Mouse (Mus musculus) B cell, adult 2 months (primary cell): ENCODE data around the gene Spc25.

Experiments used
- DNase-seq, 2 experiments: peaks; one replicate each; pipeline ENCODE4 v3.0.0; 2022

Gene Spc25

GRCm38 (mm10) chr2:69205791-69206351 is at the start of gene Spc25:
Gene Spc25 (minus strand): TSS chr2:69206194.
- peak; percentile 85 to 87 for DNase-seq

- no peak for DNase-seq
Measured at GRCm38 (mm10) chr2:69248221-69248755, 42.3 kb upstream of the Spc25 start.

DNA sequence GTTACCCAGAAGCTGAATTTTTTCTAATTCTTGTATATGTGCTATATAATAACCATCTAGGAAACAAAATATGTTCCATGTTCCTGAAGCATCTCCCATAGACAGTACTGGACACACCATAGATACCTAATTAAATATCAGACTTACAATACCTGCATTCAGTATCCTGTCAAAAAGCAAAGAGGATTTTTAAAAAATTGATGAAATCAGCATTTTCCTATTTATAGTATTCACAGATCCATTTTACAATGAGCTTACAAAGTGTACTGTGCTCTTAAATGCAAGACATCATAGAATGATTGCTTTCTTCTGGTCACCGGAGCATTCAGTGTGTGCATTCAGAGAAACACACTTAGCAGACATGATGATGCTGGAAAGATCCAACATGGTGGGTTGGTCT is 41.1 kb upstream of the Spc25 start:
- DNase-seq = no peak

DNA sequence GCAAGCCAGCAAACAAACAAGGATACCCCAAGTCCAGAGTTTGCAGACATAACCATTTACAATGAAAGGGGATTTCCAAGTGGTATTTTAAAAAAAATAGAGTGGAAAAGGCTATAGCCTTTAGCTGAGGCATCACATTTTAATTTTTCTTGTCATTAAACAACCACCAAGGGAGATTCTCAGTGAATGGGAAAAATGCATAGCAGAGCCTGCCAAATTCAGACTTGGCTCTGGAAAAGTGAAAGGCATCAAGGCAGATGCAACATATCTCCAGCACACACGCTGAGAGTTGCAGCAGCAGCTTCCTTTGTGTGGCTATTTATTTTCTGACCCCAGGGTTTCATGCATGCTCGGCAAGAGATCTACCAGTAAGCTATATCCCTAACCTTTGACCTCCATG is 38.9 kb upstream of the Spc25 start:
- DNase-seq = no peak

- DNase-seq = no peak
Measured at GRCm38 (mm10) chr2:69239315-69239714, 33.3 kb upstream of the Spc25 start.

- no peak for DNase-seq
Measured at GRCm38 (mm10) chr2:69234976-69235678, 29.1 kb upstream of the Spc25 start.

DNA sequence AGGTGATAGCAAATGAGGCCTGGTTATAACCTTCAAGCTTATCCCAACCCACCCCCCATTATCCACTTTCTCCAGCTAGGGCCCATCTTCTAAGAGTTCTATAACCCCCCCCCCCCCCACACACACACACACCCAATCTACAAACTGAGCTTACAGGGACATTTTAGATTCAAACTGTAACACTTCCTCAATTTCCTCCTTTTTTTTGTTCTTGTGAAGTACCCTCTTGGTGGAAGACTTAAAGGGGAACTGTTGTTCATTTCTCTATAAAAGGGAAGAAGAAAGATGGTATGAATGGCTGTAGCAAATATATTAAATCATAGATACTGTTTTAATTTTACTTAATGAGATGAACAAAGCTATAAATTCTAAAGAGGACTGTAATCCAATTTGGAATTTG is 26.1 kb upstream of the Spc25 start:
- DNase-seq = no peak

DNA sequence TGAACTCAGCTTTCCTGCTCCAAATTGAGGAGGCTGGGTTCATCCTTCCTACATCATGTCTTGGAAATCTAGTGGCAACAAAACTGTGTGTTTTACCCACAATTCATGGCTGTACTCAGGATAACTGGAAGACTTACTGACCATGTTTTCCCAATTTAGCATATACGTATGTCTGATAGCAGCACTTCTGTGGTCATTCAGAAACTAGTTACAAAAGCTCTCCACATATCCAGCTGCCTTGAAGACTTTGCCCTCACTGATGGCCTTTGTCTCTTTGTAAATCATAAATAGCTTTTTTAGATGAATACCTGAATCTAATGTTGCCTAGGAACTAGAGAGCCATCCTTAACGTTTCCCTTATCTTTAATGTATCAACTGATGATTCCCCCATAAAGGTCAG is 24.1 kb upstream of the Spc25 start:
- DNase-seq = no peak

- no peak for DNase-seq
Measured at GRCm38 (mm10) chr2:69228635-69229034, 22.6 kb upstream of the Spc25 start.

GRCm38 (mm10) chr2:69226876-69227275 is 20.9 kb upstream of the Spc25 start:
- DNase-seq = no peak

- DNase-seq = no peak
Measured at GRCm38 (mm10) chr2:69224724-69225123, 18.7 kb upstream of the Spc25 start.

DNA sequence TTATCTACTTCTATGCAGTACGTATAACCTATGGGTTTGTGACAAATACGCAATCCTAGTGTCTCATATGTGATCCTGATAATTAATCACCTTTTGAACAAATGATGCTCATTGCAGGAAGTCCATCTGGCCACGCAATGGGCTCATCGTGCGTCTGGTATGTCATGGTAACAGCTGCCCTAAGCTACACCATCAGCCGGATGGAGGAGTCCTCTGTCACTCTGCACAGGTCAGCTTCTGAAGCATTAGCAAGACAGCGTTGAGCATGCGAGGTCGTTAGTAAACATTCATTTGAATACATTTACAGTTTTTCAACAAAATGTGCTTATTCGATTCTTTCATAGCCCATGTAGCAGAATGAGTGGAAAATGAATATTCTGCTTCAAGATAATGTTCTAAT is 16.8 kb upstream of the Spc25 start:
- DNase-seq = no peak

DNA sequence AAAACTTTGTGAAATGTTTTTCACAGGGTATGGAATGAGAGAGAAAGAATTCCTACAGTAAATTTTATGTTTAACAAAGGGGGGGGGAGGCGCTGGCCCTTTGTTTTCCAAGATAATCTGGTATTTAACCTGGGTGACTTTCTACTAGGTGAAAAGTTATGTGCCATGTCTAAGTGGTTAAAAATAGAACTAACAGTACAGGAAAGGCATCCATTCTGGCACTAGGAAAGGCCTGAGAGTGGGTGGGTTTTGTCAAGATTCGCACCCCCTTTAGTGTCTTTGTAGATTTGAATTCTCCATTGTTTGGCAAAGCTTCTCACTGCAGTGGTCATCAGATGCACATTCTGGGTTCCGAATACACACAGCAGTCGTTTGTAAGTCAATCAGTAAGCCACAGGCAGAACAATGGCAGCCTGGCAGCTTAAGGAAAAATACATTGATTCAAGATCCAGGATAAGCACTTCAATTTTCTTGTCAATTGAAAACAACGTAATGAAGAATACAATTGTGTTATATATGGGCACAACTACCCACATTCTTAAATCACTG is 15.9 kb upstream of the Spc25 start:
- no peak for DNase-seq

GRCm38 (mm10) chr2:69215242-69215641 is 9.2 kb upstream of the Spc25 start:
- no peak for DNase-seq

- no peak for DNase-seq
Measured at GRCm38 (mm10) chr2:69212652-69213051, 6.7 kb upstream of the Spc25 start.

GRCm38 (mm10) chr2:69210773-69211172 is 4.8 kb upstream of the Spc25 start, which contains the start of gene G6pc2:
Gene G6pc2 (plus strand): TSS chr2:69211073.
- DNase-seq = no peak

- DNase-seq = no peak
Measured at GRCm38 (mm10) chr2:69209684-69210083, 3.7 kb upstream of the Spc25 start.

DNA sequence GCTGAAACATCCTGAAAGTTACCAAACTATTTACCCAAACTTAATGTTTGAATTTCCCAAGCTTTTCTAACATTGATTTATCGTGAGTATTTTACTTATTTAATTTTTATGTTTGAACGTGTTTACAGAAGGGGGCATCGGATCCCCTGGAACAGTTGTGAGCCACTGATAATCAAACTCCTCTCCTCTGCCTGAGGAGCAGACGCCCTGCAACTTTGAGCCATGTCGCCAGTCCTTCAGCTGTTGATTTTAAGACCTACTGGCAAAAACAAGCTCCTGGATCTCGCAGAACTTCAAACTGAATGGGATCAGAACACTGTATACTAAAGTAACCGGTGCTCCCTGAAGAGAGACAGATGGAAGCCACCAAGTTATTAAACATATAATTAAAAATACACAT is 529 bp upstream of the Spc25 start:
- peak in 1 of 2 experiments; percentile 4 for DNase-seq

DNA sequence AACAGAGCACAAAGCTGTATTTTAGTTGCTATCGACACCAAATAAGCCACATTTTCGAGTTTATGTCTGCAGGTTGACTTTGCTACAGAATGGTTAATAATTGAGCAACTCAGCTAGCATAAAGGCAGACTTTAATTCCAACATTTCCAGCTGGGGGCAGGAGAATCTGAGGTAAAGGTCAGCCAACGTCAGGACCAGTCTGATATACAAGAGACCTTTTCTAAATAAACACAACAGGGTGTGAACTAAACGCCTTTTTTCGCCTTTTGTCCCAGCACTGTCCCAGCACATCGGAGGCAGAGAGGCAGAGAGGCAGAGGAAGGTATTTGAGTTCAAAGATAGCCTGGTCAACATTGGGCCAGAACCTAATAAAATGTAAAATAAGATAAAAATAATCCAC is 809 bp downstream of the Spc25 start:
- no peak for DNase-seq

GRCm38 (mm10) chr2:69193555-69193954 is 12.4 kb downstream of the Spc25 start:
- DNase-seq = no peak

- no peak for DNase-seq
Measured at GRCm38 (mm10) chr2:69191059-69191458, 14.9 kb downstream of the Spc25 start.

DNA sequence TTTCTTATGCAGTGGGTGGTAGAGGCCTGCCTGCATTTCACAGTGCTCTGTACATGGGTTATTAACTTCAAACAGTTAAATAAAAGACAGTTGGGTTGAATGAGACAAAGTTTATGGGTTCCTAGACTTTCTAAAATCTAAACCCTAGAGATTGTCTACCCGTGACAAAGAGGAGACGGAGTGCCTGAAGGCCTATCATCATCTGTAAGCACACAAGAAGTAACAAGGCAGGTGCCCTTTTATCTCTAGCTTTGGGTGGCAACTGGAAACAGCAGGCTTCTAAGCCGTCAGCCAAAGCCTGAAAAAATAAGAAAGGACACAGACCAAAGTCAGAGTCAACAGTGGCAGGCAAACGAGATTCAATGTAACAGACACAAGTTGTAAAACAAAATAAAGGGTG is 16.8 kb downstream of the Spc25 start:
- DNase-seq = no peak

GRCm38 (mm10) chr2:69188732-69189131 is 17.3 kb downstream of the Spc25 start:
- no peak for DNase-seq

DNA sequence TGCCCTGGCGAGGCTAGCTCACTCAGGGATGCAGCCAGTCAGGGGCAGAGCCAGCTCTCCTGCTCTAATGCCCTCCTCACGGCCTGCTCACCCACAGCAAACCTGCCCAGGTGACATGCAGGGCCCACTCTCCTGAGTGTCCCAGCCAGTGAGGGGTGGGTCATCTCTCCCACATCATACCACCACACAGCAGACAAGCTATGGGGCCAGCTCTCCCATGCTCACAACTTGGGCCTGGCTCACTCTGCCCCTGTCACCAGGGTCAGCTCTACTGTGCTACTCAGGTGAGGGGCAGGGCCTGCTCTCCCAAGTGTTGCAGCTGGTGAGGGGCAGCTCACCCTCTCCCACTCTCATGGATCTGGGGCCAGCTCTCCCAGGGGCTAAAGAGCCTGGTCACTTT is 18.0 kb downstream of the Spc25 start:
- DNase-seq = no peak
